Mouse (Mus musculus): ENCODE results near the gene Ppm1a. TPM values are rescaled to one million over a fixed set of nuclear protein-coding genes. Genes with fewer than 3 reads are reported as not detected.

Ppm1a gene
- 100 to 1,000 TPM; 242 to 265 (median 252) TPM for total RNA-seq (2022)

DNA sequence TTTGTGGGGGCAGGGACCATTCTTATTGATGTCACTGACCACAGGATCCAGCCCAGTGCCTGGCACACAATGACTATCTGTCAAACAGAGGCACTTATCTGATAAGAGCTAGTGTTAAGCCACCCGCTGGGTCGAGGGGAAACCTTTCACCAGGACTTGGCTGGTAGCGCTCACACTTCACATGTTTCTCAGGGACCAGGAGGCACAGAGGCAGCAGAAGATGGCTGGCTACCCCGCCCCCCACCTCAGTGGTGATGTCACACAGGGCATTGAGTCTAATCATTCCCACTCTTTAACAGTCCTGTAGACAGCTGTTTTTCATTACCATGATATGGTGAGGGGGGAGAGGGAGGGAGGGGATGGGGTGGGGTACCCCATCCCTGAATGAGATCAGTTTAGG lies at the start of gene Ppm1a:
Gene Ppm1a, plus strand, starts transcription at position 370 of the 400 bp plus-strand sequence.
- no peak for DNase-seq (ENCODE audit: low spot score in 2 of 2)

DNA sequence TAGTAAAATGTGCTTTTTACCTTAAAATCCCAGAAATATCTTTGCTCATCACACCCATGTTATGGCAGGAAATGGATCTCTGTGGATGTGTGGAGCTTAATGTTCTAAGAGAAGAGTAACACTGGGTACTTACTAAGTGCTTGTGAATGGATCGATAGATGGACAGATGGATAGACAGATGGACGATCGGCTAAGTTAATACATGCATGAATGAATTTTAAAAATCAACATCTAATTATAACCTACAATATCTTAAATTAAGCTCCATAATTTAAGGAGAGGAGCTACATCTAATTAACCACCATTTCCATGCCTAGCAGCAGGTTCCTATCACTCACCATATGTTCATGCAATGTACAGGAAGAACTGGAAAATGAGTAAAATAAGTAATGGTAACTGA lies 47.3 kb upstream of the Ppm1a start:
- peak; percentile 8 to 12 for DNase-seq (ENCODE audit: low spot score in 2 of 2)

DNA sequence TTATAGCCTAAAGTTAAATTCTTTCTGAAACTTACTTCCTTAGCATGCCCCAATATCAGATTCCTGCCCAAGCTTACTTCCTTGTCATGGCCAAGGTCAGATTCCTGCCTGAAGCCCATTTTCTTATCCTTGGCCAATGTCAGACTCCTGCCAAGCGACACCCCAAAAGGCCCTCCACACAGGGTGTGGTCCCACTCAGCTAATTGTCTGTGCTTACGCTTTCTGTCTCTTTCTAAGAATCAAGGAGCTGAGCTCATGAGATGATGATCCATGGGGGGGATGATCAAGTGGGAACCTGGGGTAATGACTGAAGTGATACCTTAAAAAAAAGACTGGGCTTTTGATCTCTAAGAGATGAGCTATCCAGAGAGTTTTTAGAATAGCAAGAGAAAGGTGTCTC lies 42.4 kb upstream of the Ppm1a start:
- no peak for DNase-seq (ENCODE audit: low spot score in 2 of 2)

DNA sequence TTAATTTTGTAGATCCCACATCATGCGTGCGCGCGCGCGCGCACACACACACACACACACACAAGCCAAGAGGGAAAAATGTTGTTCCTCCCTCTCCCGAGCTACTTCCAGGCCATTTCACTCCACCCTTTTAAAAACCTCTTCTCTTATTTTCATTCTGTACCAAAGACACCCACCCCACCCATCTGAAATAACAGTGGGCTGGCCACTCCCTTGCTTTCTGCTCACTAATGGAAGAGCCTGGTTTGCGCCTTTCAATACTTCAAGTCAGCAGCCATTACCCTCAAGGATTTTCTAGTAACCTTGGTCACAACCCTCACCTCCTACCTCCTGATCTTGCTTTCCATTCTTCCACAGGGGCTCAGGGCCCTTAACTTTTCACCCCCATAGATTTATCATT lies 41.4 kb upstream of the Ppm1a start:
- no peak for DNase-seq (ENCODE audit: low spot score in 2 of 2)

DNA sequence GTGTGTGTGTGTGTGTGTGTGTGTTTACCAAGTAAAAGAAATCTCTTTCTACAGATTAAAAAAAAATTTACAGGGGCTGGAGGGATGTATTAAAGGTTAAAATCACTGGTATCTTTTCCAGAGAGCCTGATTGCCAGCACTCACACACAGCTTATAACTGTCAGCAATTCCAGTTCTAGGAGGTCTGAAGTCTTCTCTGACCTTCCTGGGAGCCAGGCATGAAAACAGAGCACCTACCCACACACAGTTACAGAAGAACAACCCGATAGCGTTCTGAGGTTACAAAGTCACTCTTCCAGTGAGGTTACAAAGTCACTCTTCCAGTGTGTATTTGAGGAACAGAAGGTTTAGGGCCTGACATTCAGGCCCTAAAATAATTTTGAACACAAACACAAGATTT lies 38.2 kb upstream of the Ppm1a start:
- no peak for DNase-seq (ENCODE audit: low spot score in 2 of 2)

DNA sequence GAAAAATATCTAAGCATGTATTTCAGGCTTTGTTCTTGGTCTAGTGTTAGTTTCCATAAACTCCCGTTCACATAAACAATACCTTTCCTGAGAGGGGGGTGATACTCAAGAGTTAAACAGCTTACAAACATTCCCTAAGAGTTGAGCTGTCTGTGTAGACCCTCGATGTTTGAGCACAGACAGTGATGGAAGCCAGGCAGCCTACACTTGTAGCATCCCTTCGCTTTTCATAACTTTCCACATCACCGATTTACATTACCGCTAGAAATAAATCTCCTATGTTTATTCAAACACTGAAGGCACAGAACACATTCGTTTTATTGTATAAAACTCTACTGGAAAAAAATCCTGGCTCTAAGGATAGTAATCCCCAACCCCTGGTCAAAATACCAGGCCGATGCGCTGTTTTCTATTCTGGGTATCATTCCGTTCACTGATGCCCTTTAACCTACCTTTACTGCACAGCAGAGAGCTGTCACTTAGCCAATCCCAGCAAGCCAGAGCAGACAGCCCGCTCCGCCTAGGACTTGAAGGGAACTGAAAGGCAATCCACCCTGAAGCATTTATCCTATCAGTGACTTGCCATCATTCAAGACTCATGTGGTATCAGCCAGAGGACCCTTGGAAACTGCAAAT lies 37.7 kb upstream of the Ppm1a start:
- no peak for DNase-seq (ENCODE audit: low spot score in 2 of 2)

DNA sequence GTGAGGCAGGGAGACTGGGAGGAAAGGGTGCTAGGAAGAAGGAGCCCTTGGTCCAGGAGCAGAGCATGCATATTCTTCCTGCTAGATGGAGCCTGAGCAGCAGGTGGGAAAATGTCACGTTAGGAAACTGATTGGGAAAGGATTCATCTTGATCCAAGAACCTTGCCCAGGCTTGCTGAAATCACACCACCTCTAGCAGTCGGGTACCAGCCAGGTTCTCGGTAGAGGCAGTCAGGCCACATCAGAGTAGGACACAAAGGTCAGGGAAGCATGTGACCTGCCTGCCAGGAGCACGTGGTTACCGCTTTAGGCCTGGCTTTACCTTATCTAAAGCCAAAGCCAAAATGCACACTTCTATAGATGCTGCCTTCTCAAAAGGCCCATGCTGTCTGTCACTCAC lies 35.5 kb upstream of the Ppm1a start:
- no peak for DNase-seq (ENCODE audit: low spot score in 2 of 2)

DNA sequence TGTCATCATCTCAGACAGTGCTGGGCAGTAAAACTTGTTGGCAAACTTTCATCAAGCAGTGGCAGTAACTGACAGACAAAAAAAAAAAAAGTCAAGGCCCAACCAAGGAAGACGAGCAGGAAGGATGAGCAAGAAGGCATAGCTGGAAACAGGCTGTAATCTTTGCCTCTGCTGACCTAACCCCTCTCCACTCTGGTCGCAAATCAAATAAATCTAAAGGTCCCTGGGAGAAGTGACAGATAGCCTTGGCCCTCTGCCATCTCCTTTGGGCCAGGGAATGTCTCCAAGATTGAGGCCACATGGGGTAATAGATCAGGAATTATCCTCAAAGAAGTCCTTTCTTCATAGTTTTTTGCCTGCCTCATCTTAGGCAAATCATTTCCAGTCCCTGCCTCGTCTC lies 33.3 kb upstream of the Ppm1a start:
- no peak for DNase-seq (ENCODE audit: low spot score in 2 of 2)

DNA sequence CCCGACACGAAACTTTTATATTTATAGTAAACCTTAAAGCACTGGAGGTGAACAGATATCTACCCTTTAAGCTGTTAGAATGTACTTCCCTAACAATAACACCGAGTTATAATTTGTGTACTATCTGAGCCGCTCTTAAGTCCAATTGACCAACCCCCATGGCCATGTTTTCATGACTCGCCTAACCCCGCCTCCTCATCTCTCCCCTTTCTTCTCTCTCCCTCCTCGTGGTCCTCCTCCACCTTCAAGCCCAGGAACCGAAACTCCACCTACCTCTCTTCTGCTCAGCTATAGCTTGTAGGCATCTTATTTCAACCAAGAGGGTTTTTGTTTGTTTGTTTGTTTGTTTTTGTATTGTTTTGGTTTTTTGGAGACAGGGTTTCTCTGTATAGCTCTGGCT lies 30.2 kb upstream of the Ppm1a start:
- DNase-seq (ENCODE audit: low spot score in 2 of 2): no peak

DNA sequence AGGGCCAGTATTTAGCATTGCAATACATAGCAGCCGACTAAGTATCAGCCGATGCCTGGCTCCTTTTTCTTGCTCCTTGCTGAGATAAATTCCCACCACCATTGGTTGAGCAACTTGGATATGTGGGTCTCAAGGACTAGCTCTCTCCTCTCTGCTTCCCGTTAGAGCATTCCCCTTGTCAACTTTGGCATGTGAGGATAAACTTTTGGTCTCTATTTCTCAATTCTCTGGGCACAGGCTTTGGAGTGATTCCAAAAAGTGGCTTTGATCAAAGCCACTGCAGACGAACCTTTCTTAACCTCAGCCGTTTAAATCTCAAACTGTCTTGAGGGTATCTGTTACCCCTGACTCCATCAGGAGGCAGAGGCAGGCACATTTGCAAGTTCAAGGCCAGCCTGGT lies 29.6 kb upstream of the Ppm1a start:
- no peak for DNase-seq (ENCODE audit: low spot score in 2 of 2)

DNA sequence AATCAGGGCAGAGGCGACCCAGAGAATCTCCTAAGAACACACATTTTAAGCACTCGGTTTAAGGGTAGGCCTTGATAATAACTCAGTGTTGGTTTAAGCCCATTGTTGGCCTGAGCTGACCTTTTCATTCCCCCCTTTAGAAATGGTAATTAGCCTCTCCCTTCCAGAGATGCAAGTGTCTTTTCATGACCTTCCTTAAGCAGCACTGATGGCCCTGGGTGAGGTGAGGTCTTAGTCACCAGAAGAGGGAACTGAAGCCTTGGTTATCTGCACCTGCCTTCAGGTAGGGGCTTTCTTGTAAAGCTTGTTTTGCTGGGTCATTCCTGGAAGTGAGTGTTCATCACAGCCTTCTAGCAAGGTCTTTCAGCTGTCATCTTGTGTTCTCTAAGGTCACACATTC lies 23.1 kb upstream of the Ppm1a start:
- DNase-seq (ENCODE audit: low spot score in 2 of 2): no peak

DNA sequence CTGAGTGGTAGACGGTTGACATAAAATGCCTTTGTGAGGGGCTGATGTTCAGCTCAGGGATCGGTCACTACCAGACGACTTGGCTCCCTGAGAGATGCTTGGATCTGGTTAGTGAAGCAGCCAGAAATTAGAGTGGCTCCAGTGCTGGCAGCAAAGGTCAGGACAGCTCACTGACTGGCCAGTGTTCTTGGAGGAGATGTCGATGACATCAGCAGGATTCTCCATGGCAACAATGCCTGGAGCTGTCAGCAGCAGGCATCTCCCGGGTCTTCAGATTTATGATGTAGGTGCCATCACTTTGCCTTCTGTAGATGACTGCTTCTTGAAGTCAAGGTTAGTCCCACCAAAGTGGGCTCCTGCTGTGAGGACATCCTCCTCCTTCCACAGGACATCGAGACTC lies 16.1 kb upstream of the Ppm1a start:
- DNase-seq (ENCODE audit: low spot score in 2 of 2): no peak

DNA sequence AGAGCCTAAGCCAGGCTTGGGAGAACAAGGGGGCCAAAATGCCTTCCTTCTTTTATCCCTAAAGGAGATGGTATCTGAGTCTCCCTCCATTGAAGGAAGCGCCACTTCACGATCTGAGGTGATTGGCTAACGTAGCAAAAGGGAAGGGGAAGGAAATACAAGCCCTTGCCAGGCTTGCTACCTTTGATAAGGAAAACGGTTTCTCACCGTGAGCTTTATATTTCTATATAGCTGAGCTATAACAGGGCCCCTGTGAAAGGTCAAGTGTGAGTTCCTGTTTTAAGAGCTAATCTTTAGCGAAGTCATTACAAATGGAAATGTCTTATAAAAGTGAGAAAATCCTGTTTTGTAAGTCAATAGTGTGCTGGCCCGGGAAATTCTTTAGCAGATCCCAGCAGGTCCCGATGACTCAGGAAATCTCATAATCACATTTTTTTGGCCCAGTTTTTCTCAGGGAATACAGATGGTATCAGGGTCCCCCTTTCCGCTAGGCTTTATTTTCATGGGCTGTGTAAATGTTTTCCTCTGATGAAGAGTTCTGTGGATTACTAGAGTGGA lies 12.4 kb upstream of the Ppm1a start:
- DNase-seq (ENCODE audit: low spot score in 2 of 2): no peak

DNA sequence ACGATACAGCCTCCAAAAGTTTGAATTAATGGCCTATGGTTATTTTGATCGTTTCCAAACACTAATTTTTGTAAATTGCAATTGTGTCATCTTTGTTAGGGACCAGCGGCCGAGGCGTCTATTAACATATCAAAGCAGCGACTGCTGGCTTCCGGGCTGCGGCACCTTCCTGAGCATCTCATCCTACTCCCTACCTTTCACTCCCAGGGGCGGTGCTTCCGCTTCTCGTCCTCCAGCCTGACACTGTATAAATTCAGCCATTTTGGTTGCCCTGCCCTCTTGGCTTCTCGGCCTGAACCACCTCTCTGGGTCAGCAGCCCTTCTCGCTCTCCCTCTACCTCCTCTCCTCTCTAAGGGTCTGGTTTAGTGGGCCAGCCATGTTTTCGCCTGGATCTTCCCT lies 11.8 kb upstream of the Ppm1a start:
- DNase-seq (ENCODE audit: low spot score in 2 of 2): no peak

DNA sequence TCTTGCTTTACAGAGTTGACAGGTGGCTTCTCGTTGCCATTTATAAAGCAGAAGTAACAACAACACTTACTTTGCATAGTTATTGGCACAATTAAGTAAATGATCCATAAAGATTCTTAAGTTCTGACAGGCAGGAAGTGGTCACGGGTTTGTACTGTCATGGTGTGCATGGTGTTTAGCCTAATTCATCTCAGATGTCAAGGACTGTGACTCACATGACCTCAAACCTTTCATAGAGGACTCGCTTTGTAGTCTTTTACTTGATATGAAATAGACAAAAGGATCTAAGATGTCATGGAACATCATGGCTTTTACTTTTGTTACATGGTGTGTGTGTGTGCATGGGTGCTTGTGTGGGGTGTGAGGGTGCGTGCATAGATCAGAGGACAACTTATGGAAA lies 8.9 kb upstream of the Ppm1a start:
- no peak for DNase-seq (ENCODE audit: low spot score in 2 of 2)

DNA sequence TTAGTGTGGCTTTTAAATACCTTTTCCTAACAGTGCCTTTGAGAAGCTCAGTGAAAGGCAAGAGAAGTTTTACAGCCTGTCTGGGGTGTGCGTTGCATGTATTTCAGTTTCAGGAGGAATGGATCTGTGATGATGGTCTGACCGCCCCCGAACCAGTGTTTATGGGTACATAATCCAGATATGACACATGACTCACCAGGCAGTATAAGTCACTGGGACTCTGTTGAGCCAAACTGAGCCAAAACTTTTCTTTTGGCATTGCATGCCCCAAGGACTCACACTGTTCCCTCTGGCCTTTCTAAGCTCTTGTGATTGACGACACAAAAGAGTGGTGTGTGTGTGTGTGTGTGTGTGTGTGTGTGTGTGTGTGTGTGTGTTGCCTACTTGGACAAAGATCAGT lies 8.4 kb upstream of the Ppm1a start:
- no peak for DNase-seq (ENCODE audit: low spot score in 2 of 2)

DNA sequence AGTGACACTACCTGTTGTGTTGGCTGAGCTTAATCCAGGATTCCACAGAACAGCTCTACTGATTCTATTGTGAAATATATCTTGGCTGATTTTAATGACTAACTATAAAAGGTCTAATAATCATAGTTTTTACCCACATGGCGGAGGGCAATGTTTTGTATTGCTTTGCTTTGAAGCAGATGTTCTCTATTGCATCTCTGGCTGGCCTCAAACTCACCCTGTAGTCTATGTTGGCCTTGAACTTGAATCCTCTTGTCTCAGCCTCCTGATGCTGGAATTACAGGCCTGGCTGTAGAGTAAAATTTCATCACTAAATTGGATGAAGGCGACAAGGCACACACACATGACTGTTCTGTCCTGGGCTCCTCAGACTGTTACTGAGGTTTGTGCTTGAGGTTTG lies 7.8 kb upstream of the Ppm1a start:
- no peak for DNase-seq (ENCODE audit: low spot score in 2 of 2)

DNA sequence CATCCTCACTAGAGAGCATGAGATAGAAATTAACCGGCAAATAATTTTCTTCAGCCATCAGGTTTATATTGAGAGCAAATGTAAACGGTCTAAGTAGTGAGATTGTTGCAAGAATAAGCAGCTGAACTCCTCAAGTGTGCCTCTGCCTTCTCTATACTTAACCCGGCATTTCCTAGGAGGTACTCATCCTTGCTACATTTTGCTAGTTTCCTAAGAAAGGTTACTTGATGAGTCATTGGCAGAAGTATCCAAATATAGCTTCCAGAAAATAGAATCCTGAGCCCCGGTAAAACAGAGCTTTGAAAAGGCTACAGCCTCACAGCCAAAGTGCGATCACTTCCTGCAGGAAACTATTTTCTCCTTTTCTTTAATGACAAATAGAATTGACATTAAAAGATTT lies 7.2 kb upstream of the Ppm1a start:
- DNase-seq (ENCODE audit: low spot score in 2 of 2): no peak

DNA sequence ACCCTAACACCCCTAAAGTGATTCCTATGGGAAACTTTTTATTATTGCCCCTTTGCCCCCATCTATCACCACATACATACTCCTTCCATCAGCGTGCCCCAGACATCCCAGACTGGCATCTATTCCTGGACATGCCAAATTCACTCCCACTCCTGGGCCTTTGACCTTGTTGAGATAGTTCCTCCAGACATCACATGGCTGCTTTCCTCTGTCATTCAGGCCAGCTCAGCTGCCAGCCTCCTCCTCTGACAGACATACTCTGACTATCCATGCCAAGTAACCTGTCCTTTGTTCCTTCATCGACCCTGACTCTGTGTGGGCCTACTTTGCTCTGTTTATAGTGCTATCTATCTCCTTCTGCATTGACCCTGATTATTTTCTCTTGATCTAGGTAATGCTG lies 6.6 kb upstream of the Ppm1a start:
- DNase-seq (ENCODE audit: low spot score in 2 of 2): no peak

DNA sequence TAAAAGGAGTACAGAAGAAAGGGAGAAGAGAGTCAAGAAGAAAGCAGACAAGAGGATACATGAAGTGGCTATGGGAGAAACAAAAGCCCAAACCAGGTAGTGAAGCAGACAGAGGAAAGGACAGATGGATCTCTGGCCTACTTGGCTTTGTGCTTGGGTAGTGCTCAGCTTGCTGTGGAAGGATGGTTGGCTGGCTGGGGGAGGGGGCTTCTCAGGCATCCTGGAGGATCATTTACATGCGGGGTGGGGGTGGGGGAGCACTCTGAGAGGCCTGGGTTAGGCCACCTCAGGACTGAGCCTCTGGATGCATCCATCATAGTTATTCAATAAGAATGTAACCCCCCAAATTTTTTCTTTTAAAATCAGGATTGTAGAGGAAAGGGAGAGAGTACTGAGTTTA lies 341 bp downstream of the Ppm1a start:
- DNase-seq (ENCODE audit: low spot score in 2 of 2): no peak

DNA sequence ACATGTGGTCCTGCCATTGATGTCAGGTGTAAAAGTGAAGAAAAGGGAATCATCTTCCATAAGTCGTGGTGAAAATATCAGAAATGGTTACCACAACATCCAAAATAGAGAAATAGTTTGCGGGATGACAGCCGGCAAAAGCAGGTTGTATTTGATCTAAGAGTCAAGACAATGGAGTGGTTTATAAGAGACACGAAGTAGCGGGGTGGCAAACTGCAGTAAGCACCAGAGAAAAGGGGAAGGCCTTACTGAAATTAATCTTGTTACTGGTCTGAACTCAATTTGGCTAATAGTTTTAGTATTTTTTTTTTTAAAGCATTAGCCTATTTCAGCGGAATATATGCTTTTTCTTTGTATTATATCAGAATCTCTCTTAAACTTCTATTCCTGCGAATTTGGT lies 2.7 kb downstream of the Ppm1a start:
- DNase-seq (ENCODE audit: low spot score in 2 of 2): no peak

DNA sequence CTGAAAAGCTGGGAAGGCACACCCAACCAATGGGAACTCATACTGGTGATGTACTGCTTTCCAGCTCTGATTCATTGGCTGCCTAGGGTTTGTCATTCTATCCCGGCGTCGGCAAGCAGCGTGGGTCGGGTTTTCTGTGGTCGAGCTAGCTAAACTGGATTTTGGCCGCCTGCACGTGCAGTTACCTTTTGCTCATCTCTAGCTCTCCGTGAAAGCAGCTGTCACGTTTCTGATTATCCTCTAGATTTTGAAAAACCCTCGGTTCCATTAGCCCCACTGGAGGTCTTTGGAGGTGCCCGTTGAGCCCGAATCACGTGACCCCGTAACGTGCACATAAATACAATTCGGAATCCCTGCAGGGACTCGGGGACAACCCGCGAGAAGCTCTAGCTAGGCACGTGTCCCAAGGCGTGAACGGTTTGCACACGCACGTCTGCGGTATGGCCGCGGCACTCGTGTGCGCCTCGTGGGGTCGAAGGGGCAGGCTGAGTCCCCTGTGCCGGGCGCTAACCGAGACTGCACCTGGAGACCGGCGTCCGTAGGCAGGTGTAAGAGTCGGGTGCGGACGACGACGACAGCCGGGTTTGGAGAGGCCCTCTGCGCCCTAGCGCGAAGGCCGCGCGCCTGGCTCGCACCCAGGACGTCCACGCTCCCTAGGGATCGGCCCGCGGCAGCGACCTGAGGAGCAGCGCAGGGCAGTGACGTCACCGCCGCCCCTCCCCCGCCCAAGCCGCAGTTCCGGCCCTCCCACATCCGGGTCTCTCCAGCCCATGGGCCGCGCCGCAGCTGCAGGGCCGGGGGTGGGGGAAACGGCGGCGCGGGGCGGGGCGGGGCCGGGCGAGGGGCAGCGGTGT lies 3.3 kb downstream of the Ppm1a start:
- peak; percentile 88 to 91 for DNase-seq (ENCODE audit: low spot score in 2 of 2)

DNA sequence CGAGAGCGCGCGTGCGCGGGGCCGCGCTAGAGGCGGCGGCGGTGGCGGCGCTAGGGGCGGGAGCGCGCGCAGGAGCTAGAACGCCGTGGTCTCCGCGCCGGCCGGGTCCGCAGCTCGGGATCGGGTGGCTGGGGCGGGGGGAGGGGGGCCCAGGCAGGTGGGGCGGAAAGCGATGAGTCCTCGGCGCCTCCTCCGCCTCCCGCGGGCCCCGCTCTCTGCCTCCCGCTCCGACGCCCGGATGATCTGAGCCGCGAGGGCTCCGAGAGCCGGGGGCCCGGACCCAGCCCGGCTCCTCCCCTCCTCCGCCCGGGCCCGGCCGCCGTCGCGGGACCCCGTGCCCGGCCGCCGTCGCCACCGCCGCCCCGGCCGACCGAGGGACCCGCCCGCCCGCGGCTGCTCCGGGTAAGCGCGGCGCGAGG lies 4.0 kb downstream of the Ppm1a start:
- DNase-seq (ENCODE audit: low spot score in 2 of 2): no peak

Measured in layer of hippocampus, adult 8-10 months (tissue).